Mouse (Mus musculus): ENCODE results near the gene Cd46.

Cd46 gene

GRCm38 (mm10) chr1:195017626-195018025, 74.4 kb downstream of the Cd46 start:
- DNase-seq: no peak

DNA sequence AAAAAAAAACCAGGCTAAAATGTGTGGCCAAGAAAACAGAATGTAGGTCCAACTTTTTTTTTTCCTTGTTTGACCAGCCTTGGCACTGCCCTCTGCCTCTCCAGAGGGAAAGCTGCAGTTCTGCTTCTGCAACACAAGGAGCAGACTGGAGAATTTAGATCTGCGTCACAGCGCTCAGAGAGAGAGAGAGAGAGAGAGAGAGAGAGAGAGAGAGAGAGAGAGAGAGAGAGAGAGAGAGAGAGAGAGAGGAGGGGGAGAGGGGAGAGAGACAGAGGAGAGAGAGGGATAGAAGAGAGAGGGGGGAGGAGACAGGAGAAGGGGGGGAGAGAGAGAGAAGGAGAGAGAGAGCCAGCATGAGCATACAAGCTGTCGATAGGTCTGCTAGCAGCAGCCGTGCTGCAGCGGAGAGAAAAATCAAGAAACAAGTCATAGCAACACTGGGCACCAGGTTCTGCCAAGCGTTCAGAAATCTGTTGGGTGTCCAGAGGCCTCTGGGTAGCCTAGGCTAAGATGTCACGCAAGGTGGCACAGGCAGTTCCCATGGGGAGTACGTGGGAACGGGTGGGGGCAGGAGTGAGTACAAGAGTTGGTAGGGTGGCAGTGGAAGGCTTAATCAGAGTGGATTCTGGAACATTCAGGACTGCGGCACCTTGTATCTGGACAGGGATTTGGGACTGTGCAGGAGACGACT, 75.1 kb downstream of the Cd46 start:
- DNase-seq: peak; percentile 68 to 87

- no peak for DNase-seq
Observed at GRCm38 (mm10) chr1:195015281-195015680, 76.8 kb downstream of the Cd46 start.

DNA sequence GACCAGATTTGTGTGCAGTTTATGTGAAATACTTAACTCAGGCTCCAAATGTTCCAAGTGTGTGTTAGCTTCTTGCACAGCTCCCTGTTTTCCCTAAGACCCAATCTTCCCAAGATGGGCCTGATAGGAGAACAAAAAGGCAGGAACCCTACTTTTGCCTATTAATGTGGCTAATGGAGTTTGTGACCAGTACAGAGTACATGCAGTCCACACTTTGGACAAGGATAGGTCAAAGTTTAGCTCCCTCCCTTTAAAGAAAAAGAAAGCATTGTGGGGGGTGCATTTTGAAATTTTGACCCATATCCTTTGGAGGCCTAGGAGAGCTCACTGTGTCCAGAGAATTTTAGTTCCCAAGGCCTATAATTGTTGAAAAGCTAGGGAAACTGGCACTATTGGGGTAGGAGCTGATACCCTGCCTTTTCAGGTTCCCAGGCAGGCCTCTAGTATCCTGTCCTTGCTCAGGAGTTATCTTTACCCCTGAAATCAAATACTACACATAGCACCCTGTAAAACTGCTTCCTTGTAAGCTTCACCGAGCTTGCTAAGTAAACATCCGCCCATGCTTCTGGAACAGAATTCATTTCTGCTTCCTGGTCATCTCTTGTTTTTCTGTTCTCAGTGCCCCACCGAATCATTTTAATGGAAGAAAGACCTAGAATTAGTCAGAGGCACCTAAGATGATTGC, 77.7 kb downstream of the Cd46 start:
- no peak for DNase-seq

DNA sequence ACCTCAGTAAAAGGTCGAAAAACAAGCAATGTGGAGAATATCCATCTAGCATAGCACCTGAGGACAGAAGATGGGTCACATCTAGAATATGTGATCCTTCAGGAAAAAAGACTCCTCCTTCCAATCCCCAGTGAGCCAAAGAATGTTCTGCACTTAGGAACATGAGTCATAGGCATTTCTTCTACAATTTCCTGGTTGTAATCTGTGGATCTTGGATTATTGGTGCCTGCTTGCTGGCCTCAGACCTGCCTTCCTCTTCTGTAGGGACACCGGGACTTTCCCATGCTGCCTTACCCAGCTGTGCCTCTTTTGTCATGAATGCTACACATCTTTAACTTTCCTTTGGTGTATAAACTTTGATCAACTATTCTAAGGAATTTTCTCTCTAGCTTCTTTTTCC, 79.5 kb downstream of the Cd46 start:
- DNase-seq: no peak

GRCm38 (mm10) chr1:195006267-195006666, 85.8 kb downstream of the Cd46 start:
- DNase-seq: no peak

DNA sequence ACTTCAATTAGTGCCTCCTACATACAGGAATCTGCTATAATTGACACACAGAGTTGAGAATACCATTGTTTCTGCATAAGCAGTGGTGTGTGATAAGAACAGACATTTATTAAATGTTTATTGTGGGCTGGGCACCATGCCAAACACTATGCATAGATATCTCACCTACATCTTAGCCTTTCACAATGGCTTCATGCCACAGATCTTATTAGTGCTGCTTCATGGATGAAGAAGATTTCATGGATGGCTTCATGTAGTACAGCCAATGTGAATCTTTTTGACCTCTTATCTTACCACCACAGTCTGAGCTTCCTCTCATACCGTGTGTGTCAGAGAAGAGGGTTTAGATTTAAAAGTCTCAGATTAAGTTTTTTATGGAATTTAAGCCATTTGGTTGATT, 87.9 kb downstream of the Cd46 start:
- DNase-seq: no peak

DNA sequence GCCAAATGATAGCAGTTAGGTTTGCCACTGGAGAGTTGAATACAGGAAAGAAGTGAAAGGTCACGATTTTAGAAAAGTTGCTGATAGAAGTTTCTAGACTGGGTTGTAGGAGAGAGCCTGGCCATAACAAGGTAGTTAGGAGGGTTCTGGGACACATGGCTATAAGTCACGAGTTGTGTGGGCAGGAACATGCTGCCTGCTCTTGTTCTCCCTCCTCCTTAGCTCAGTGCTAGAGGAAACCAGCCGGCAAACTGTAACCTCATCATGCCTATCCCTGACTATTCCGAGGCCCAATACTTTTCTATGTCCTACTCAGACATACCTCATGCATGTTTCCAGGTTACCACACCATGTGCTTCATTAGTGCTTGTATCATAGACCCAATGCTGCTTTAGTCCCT, 88.7 kb downstream of the Cd46 start:
- DNase-seq: no peak

DNA sequence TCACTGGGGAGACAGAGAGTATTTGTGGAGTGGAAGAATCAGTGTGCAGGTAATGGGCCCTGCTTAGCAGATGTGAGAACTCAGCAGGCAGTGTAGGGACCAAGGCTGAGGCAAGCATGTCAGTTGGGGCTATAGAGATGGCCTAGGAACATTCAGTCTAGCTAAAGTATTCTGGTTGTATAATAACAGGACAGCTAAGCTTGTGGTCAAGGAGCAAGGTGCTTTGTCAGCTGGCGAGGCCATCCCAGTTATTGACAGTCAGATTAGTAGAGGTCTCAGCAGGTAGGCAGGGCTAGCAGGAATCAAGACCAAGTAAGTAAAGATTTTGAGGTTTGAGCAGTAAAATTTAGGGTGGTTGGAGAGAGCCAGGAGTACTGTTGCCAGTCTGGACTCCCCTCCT, 93.7 kb downstream of the Cd46 start:
- peak; percentile 56 to 75 for DNase-seq

DNA sequence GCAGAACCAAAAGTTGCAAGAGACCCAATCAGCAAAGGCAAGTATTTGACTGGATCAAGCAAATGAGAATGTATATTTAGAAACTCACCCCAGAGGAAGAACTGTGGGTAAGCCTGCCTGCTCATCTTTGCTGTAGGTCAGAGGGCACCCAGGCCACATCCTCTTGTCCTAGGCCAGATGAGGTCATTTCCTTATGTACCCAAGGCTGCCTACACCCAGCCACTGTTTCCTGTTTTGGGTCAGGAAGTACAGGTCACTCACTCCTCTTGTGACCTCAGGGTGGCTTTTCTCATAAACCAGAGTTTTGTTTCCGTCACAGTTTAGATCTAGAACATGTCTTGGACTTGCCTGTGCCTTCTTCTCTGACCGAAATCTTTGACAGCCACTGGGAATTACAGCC, 96.9 kb downstream of the Cd46 start:
- DNase-seq: peak; percentile 73 to 89

DNA sequence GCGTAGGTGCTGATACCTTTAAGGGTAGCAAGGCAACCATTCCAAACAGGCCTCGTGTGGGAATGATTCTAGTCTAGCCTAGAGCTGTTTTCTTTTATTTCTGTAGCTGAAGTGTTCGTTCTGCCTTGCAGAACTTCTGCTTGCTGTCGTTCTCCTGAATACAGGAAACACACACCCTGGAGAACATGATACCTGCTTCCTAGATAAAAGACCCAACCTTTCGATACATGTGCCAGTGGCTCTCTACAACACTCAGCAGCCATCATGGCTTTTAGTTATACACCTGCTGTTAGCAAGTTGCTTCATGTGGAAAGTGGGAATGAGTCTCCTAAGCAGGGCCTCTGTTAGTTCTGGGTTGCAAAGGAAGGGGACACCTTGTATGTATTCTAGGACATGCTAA, 97.8 kb downstream of the Cd46 start:
- DNase-seq: no peak

DNA sequence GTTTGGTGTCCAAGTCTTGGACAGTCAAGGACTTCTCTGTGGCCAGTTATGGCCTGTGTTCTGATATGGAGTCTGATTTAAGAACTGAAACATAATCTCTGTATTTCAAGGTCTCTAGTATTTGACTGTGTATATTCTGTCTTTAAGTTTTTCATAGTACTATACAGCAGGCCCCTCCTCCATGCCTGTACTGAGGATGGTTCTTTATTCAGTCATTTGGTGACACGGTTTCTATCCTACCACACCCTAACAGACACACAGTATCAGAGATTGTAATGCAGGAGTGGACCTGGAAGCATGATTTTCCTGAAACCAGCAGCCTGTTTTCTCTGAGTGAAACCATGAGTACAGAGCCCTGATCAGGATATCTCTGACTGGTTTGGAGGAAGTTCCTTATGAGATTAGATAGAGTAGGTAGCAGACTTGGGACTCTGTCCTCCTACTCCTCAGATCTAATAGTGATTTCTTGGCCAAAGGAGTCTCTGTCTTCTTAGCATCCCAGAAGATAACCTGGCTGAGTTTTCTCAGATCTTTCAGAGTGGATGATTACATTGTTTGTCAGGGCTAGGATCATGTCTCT, 98.5 kb downstream of the Cd46 start:
- DNase-seq: no peak

GRCm38 (mm10) chr1:194992589-194993317, 99.3 kb downstream of the Cd46 start:
- DNase-seq: peak in 1 of 2 experiments; percentile 49

- DNase-seq: no peak
Observed at GRCm38 (mm10) chr1:194991654-194992053, 100.4 kb downstream of the Cd46 start.

- DNase-seq: no peak
Observed at GRCm38 (mm10) chr1:194990976-194991375, 101.1 kb downstream of the Cd46 start.

DNA sequence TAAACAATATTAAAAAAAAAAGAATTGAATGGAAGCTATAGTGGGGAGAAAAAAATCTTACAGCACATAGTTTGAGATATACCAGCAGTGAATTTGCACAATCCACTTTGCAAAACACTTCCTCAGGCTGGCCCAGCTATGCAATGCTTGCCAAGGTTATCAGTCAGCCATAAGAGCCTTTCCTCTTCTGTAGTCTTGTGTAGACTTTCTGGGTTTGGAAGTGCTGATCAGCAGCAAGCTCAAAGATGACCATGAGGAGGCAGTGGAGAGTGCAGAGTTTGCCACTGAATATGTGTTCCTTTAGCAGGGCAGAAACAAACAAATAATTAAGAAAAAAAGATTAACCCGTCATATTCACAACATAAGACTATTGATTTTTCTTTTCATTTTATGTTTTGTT, 103.0 kb downstream of the Cd46 start:
- DNase-seq: no peak

All from kidney, postnatal 25 days (tissue).